Mouse (Mus musculus) forebrain, embryonic 10.5 days (tissue): Measurements from ENCODE around the gene Reps1. TPM values are rescaled to one million over a fixed set of nuclear protein-coding genes. Genes with fewer than 3 reads are reported as not detected.

Source experiments
- DNase-seq: peaks from one replicate; pipeline ENCODE4 v3.0.0-alpha.2; 2017; ENCODE audit warnings: low spot score; ENCODE audit errors: extremely low spot score
- H3K27ac ChIP-seq: fragments of 300-500 bp; sonication (generic); 2 replicates; pipeline ENCODE4 v1.5.1; 2016; ENCODE audit warnings: mild to moderate bottlenecking
- H3K27me3 ChIP-seq: fragments of 300-500 bp; sonication (generic); 2 replicates; pipeline ENCODE4 v1.6.1; 2016; ENCODE audit warnings: mild to moderate bottlenecking; ENCODE audit not compliant: poor library complexity, severe bottlenecking
- H3K36me3 ChIP-seq: fragments of 300-500 bp; sonication (generic); replicated peaks from 2 replicates; pipeline ENCODE4 v1.6.1; 2016; ENCODE audit warnings: mild to moderate bottlenecking, moderate library complexity
- H3K4me1 ChIP-seq: fragments of 300-500 bp; sonication (generic); 2 replicates; pipeline ENCODE4 v1.6.1; 2016
- H3K4me3 ChIP-seq: fragments of 300-500 bp; sonication (generic); 2 replicates; pipeline ENCODE4 v1.5.1; 2016; ENCODE audit warnings: mild to moderate bottlenecking, moderate library complexity
- H3K9me3 ChIP-seq: fragments of 300-500 bp; sonication (generic); 2 replicates; pipeline ENCODE4 v1.6.1; 2016; ENCODE audit warnings: mild to moderate bottlenecking, moderate library complexity
- WGBS: fragments of 180-500 bp; shearing (Covaris S2); methylation state at CpG from one replicate; pipeline ENCODE4 v1.1.7; 2016; 5-methylcytosine and 5-hydroxymethylcytosine counted together
- polyA plus RNA-seq: library from polyadenylated mRNA; unstranded; fragments of >200 nt; fragmentation: Nextera tagmentation; extraction: Ambion mirVana; gene quantifications from 2 replicates; pipeline ENCODE4 v1.2.1, GENCODE M21; 2016

Gene Reps1
- polyA plus RNA-seq, result 13.1 and 13.5 TPM in 2 replicates

DNA sequence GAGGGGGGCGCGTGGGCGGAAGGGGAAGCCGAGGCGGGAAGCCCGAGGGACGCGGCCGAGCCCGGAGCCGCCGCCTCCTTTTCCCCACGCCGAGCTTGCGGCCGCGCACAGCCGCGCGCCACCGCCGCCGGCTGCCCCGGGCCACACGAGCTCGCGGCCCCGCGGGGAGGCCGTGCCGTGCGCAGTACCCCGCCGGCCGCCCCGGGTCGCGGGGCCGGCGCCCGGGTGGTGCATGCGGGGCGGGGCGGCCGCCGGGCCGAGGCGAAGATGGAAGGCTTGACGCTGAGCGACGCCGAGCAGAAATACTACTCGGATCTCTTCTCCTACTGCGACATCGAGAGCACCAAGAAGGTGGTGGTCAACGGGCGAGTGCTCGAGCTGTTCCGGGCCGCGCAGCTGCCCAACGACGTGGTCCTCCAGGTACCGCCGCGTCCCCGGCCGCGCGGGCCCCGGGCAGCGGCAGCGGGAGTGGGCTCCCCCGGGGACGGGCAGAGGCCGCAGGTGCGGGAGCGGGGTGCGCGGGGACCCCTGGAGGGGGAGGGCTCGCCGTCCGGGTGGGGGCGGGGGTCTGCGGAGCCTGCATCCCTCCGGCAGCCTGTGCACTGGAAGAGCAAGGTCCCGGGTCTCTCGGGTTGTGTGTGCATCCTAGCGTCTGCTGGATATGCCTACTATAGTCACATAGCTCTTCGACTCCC, at the start of gene Reps1:
Gene Reps1, plus strand, starts transcription at position 166 of the 695 bp plus-strand sequence.
- under 1% methylated on average over 90 of the region's 90 CpGs for WGBS
- Histone ChIP-seq H3K4me1 (peaks cover 24% of the 10 kb centered on the region), H3K36me3 (peaks cover 6% of the 10 kb centered on the region; the same call in 1 of the 2 replicates), H3K27me3 (0 out of 2 replicates have a peak, but pooled peaks cover 6% of the 10 kb centered on the region), H3K9me3 (no peaks in the 10 kb centered on the region), H3K27ac (peak within 1 kb of the TSS; percentile 97), H3K4me3 (peak within 1 kb of the TSS; percentile 98)
- peak; percentile 60 for DNase-seq

DNA sequence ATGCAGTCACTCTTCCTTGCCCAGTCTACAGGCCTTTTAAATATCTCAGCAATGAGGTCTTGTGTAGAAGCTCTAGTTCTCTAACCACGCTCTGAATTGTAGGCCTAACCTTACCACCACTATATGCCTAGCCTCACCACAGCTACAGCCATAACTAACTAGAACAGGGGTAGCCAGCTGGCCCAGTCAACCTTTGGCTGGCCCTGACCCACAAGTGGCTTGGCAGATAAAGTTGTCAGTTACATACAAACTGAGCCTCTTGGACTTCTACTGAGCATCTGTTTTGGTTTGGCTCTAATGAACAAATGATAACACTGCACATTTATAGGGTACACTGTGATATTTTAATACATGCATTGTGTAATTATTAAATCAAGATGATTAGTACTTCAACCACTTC, 48.9 kb upstream of the Reps1 start:
- WGBS, result 83% methylated on average over 1 of the region's 1 CpGs
- Histone ChIP-seq H3K36me3 (peaks cover 29% of the 10 kb centered on the region), H3K27ac (no peak overlapping the region), H3K4me1 (0 out of 2 replicates have a peak, but pooled peaks cover 6% of the 10 kb centered on the region), H3K4me3 (no peak overlapping the region), H3K27me3 (no peaks in the 10 kb centered on the region), H3K9me3 (no peaks in the 10 kb centered on the region)
- DNase-seq, result no peak

DNA sequence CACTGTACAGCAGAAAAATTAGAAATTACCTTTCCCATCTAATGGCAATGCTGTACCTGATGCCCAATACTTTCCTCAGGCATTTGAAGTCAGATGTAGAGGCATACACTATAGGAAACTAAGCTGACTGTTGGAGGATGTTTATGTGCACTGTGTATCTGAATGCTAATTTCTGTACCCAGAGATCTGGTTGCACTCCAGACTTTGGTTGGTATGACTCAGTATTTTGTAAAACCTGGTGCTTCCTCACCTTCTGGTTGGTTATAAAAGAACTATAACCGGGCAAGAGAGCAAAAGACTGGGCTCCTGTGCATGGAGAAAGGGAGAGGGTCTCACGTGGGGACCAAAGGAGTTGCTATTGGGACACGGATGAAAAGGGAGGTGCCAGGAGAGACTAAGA, 48.4 kb upstream of the Reps1 start:
- H3K4me1 ChIP-seq, result 0 out of 2 replicates have a peak, but pooled peaks cover 6% of the 10 kb centered on the region
- H3K27ac ChIP-seq, result no peak overlapping the region
- peaks cover 33% of the 10 kb centered on the region for H3K36me3 ChIP-seq
- H3K9me3 ChIP-seq, result no peaks in the 10 kb centered on the region
- no peaks in the 10 kb centered on the region for H3K27me3 ChIP-seq
- no peak for DNase-seq
- H3K4me3 ChIP-seq, result no peak overlapping the region
- 90% methylated on average over 3 of the region's 3 CpGs for WGBS

DNA sequence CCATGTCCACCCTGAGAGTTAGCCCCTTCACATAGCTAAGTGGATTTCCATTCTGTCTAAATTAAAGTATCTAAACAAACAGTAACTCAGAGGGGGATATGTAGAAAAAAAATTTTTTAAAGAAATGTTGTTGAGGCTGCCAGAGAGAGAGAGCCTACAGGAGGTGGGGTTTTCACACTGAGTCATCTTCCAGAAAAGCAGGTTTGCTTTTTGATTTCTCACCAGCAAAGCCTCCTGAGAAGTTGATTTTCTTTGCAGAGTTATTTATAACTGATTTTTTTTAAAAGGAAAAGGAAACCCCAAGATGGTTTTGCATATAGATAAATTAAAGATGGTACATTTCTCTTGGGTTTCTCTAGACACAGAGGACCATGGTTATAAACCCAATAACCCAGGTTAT, 47.5 kb upstream of the Reps1 start:
- Histone ChIP-seq H3K27me3 (no peaks in the 10 kb centered on the region), H3K27ac (no peak overlapping the region), H3K4me1 (0 out of 2 replicates have a peak, but pooled peaks cover 6% of the 10 kb centered on the region), H3K36me3 (peaks cover 42% of the 10 kb centered on the region), H3K4me3 (no peak overlapping the region), H3K9me3 (no peaks in the 10 kb centered on the region)
- DNase-seq, result no peak

DNA sequence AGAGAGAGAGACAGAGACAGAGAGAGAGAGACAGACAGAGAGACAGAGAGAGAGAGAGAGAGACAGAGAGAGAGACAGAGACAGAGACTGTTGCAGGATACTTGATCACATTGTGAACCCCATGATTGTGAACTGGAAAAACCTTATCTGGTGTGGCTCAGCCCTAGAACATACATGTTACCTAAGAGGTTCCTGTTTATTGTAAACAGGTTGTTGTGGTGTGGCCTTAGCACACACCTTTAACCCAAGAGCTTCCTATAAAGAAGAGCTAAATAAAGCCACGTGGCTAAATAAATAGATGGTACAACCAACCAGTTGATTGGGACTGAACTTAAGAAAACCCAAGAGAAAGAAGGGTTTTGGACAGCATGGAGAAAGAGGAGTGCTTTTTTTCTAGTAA, 45.9 kb upstream of the Reps1 start:
- Histone ChIP-seq H3K27me3 (no peaks in the 10 kb centered on the region), H3K4me1 (0 out of 2 replicates have a peak, but pooled peaks cover 6% of the 10 kb centered on the region), H3K36me3 (peaks cover 58% of the 10 kb centered on the region), H3K9me3 (no peaks in the 10 kb centered on the region), H3K27ac (no peak overlapping the region), H3K4me3 (no peak overlapping the region)
- no peak for DNase-seq
- 88% methylated on average over 1 of the region's 1 CpGs for WGBS

DNA sequence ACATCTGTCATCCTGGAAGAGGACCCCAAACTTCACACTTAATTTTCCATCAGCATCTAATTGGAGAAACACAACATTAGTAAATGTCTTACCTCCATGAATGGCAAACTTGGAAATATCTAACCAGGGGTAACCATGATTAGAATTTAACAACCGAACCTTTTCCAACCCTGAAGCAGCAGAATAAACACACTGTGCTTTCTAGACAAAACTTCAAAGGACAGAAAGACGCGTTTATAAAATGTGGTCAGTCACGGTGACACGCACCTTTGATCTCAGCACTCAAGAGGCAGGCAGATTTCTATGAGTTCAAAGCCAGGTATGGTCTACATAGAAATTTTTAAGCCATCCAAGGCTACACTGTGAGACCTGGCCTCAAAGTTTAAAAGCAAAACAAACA, 43.9 kb upstream of the Reps1 start:
- Histone ChIP-seq H3K27me3 (no peaks in the 10 kb centered on the region), H3K4me1 (0 out of 2 replicates have a peak, but pooled peaks cover 6% of the 10 kb centered on the region), H3K36me3 (peaks cover 75% of the 10 kb centered on the region), H3K27ac (no peak overlapping the region), H3K4me3 (no peak overlapping the region), H3K9me3 (no peaks in the 10 kb centered on the region)
- no peak for DNase-seq
- 92% methylated on average over 5 of the region's 5 CpGs for WGBS

DNA sequence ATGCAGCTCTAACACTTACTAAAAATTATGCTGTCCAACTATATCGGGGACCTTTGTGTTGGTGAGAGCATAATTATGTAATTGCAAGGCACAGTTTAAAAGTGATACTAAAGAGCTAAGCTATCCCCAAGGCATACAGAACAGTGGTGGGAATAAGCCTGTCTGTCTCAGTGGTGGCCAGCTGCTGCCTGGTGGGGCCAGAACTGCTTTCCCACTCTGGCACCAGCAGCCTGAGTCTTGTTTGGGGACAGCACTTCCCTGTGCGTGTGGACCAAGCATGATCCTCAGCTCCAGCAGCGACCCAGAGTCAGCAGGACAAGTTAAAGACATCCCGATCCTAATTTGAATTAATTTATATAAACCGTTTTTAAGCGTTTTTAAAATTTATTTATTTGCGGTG, 35.2 kb upstream of the Reps1 start:
- Histone ChIP-seq H3K27me3 (no peaks in the 10 kb centered on the region), H3K4me3 (no peak overlapping the region), H3K9me3 (peaks cover 5% of the 10 kb centered on the region; the same call in 1 of the 2 replicates), H3K27ac (no peak overlapping the region), H3K4me1 (peaks cover 25% of the 10 kb centered on the region), H3K36me3 (peaks cover 41% of the 10 kb centered on the region)
- whole genome bisulfite sequencing, result 90% methylated on average over 7 of the region's 7 CpGs
- no peak for DNase-seq

DNA sequence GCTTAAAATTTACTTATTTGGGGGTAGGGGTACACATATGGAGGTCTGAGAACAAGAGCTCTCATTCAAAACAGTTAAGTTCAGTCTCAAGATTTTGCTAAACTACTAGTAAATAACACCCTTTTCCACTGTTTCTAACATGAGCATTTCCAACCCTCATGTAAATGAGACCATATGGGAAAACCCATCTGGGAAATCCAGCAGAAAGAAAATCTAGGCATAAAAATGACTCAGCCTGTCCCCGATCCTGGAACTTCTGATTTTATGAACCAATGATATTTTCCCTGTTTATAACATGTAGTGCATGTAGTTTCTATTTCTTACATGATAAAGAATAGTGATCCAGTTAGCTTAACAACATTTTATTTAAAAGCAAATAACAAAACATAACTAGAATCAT, 34.8 kb upstream of the Reps1 start:
- H3K4me1 ChIP-seq, result peaks cover 25% of the 10 kb centered on the region
- H3K9me3 ChIP-seq, result peaks cover 5% of the 10 kb centered on the region; the same call in 1 of the 2 replicates
- H3K27ac ChIP-seq, result no peak overlapping the region
- peaks cover 39% of the 10 kb centered on the region for H3K36me3 ChIP-seq
- no peaks in the 10 kb centered on the region for H3K27me3 ChIP-seq
- WGBS, result 89% methylated on average over 1 of the region's 1 CpGs
- H3K4me3 ChIP-seq, result no peak overlapping the region
- no peak for DNase-seq

DNA sequence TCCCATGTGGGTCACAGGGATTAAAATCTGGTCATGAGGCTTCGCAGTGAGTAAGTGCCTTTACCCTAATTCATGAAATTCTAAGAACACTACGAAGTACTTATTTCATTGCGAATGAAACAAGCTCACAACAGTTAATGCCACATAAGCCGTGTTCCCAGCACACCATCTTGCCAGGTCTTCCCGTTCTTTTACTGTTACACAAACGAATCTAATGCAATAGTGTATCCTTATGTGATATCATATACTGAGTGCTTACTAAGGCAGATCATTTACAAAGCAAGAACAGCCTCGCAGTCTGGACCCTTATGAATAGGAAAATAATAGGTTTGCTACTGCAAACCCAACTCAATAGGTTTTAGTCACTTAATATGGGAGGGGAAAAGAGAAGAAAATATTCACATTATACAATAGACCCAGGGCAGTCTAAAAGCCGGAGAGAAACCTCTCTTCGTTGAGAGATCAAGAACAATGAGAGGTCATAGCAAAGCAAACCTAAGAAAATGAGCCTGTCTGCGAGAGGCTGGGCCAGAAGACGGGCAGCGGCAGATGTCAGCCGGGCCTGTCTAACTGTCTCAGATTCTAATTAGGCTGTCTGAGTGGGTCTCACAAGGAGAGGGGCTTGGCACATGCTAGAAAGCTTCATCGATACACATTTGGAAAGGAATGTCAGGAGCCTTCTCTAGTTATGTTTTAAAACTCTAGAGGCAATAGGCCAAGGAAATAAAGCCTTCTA, 33.9 kb upstream of the Reps1 start:
- Histone ChIP-seq H3K27ac (peak overlapping the region; percentile 97), H3K4me3 (peak overlapping the region; percentile 77), H3K9me3 (peaks cover 5% of the 10 kb centered on the region; the same call in 1 of the 2 replicates), H3K36me3 (peaks cover 30% of the 10 kb centered on the region), H3K27me3 (no peaks in the 10 kb centered on the region), H3K4me1 (peaks cover 25% of the 10 kb centered on the region)
- WGBS, result 43% methylated on average over 14 of the region's 14 CpGs
- DNase-seq, result no peak

DNA sequence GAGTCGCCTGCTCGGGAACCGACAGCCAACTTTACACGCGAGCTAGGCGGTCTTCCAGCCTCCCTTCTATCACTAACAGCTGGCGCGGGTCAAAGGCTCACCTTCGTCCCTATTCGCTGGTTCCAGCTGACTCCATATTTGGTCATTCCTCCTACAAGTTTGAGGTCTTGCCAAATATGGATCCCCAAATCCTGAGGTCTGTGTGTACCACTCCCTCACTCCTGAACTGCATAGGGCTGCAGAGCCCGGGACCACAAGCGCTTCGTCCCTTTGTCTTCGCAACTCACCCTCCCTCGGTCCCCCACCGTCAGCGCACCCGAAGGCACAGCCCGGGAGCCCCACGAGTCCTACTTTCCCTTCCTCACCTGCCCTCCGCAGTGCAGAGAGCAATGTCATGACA, 33.3 kb upstream of the Reps1 start:
- Histone ChIP-seq H3K4me1 (peaks cover 25% of the 10 kb centered on the region), H3K9me3 (peaks cover 5% of the 10 kb centered on the region; the same call in 1 of the 2 replicates), H3K36me3 (peaks cover 25% of the 10 kb centered on the region), H3K4me3 (peak overlapping the region; percentile 77), H3K27me3 (no peaks in the 10 kb centered on the region), H3K27ac (peak overlapping the region; percentile 97)
- WGBS, result 0% methylated on average over 21 of the region's 21 CpGs
- peak; percentile 78 for DNase-seq

DNA sequence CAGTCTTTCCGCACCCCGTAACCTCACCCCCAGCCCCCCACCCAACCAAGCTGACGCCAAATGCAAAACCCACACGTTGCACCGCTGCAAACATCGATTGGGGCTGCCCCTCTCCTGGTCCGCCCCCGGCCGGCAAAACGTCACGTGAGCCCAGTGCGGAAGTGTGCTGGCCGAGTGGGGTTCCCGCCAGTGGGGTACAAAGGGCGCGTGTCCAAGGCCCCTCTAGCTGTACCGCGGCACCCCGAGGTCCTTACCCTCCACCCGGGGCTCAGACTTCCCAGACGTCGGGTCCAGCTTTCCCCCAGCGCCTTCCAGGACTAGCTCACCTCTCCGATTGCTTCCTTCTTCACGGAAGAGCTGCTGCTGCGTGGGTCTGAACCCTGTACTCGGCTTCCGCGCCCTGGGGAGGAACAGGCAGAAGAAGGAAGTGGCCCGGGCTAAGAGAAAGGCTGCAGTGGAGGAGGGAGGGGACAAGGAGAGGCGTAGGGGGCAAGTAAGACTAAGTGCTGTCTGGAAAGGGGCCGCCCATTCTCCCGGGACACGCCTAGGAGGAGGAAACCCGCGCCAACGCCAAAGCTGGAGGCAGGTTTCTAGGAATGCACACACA, 32.8 kb upstream of the Reps1 start, which contains the start of gene Abracl:
Gene Abracl, minus strand, starts transcription at position 548 of the 607 bp plus-strand sequence.
- peaks cover 25% of the 10 kb centered on the region for H3K4me1 ChIP-seq
- H3K4me3 ChIP-seq, result peak within 1 kb of the TSS; percentile 77
- peak within 1 kb of the TSS; percentile 97 for H3K27ac ChIP-seq
- peaks cover 5% of the 10 kb centered on the region; the same call in 1 of the 2 replicates for H3K9me3 ChIP-seq
- DNase-seq, result peak; percentile 81
- no peaks in the 10 kb centered on the region for H3K27me3 ChIP-seq
- peaks cover 19% of the 10 kb centered on the region for H3K36me3 ChIP-seq
- under 1% methylated on average over 37 of the region's 37 CpGs for WGBS

DNA sequence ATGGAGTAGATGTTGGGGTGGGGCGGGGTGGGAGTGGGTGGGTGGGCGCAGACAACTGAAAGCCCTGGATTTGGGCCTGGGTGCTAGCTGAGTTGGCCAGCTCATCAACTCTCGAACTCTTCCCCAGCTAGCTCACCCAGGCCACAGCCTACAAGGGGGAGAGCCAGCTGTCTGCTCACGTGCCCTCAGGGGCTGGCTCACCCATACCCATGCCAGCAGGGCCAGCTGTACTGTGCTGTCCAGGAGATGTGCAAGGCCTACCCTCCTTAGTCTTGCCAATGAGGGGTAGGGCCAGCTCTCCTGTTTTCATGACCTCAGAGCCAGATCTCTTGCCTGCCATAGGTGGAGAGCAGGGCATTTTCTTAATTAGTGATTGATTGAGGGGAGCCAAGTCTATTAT, 21.3 kb upstream of the Reps1 start:
- no peak for DNase-seq
- H3K27me3 ChIP-seq, result no peaks in the 10 kb centered on the region
- no peaks in the 10 kb centered on the region for H3K9me3 ChIP-seq
- H3K36me3 ChIP-seq, result no peaks in the 10 kb centered on the region
- WGBS, result 90% methylated on average over 4 of the region's 4 CpGs
- no peak overlapping the region for H3K4me3 ChIP-seq
- no peak overlapping the region for H3K27ac ChIP-seq
- H3K4me1 ChIP-seq, result no peaks in the 10 kb centered on the region
